Mouse (Mus musculus): ENCODE measurements around the gene Rnf43.

DNA sequence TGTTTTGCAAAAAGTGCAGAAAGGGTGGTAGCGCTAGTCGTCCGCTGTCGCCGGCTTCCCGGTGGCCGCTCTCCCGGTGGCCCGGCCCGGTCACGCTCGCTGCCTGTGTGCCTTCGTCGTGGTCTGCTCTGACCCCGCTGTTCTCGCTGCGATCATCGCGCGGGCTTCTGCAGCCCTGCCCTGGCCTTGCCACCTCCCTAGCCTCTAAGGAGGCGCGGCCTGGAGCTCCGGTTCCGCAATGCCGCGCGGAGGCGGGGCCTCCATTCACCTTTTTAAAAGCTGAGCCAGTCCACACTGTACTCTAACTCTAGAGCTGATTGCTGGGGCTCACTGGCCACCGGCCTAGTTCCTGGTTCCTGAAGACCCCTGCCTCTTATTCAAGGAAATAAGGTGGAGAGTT, 23.3 kb upstream of the Rnf43 start:
- TF ChIP-seq CTCF (IDR thresholded peaks at IDR 0.05; ENCODE audit: low read depth, low read length), result no peak
- no peak for TF ChIP-seq GATA1 (IDR thresholded peaks at IDR 0.05; ENCODE audit: borderline replicate concordance, low read length)
- no peak for TF ChIP-seq TAL1 (conservative IDR thresholded peaks at IDR 0.05; ENCODE audit: low read depth, low read length)
- no peak for TF ChIP-seq POLR2AphosphoS5 (IDR thresholded peaks at IDR 0.05; ENCODE audit: insufficient replicate concordance, low read depth, low read length)
- no peak for TF ChIP-seq GATA2 (IDR thresholded peaks at IDR 0.05; ENCODE audit: borderline replicate concordance, low read depth, low read length)
